ENCODE assay signal across 16 mouse cellular contexts in the genomic region with DNA sequence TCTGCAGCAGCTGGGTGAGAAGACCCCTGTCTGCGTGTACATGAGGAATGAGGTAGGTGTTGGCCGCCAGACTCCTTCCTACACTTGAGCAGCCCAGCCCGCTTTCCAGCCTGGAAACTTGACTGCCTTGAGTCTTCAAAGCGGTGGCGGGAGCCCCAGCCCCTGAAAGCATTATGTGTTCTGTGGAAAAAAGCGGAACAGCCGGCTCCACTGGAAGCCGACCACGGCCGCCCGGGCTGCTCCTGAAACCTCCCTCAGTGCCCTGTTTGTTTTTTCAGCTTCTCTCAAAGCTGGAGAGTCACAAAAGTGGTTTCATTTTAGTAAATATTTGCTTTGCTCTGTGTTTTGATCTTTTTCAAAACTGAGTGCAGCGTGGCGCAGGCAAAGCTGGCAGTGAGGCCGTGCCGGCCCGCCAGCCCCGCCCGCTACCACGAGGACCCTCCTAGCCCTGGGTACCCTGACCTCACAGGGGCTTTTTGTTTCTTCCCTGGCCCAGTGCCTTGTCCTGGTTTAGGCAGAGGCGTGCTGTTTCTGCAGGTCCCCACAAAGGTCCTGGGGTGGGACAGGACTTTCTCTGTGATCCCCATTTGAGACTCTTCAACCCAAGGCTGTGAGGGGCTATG. TPM values are rescaled to one million over a fixed set of nuclear protein-coding genes. Genes with fewer than 3 reads are reported as not detected.
DNase-seq lines count a peak whose midpoint lies in the region; ATAC-seq and TF ChIP-seq lines count a peak whose summit lies in the region.
"Had no signal": no experiment of that assay in that cellular context is flagged by ENCODE, and none has a peak within 500 bp of the region (broad histone marks: within the 10 kb centered on the region; RNA-seq: fewer than 3 reads in every experiment).

No protein-coding gene starts in this region.

- no peak overlapping the region for H3K9ac ChIP-seq in hindbrain, embryonic 12.5 days
- no peak overlapping the region for H3K9ac ChIP-seq in hindbrain, embryonic 14.5 days
- H3K9ac ChIP-seq in lung, embryonic 16.5 days (ENCODE audit: low read length) = peak overlapping the region; percentile 46; the same call in 1 of the 2 replicates
- peak overlapping the region; percentile 38; the same call in 1 of the 2 replicates for H3K9ac ChIP-seq in stomach, postnatal 0 days (ENCODE audit: low read length)
- H3K9ac ChIP-seq: forebrain, embryonic 13.5 days; liver, embryonic 13.5 days; midbrain, embryonic 13.5 days; neural tube, embryonic 12.5 days had no signal

- H3K4me1 ChIP-seq in hindbrain, embryonic 12.5 days = peaks cover 10% of the 10 kb centered on the region; the same call in 1 of the 2 replicates
- H3K4me1 ChIP-seq in hindbrain, embryonic 14.5 days (replicated peaks; ENCODE audit: control insufficient read depth, insufficient read depth, low read length) = no peaks in the 10 kb centered on the region
- H3K4me1 ChIP-seq in lung, embryonic 16.5 days (replicated peaks; ENCODE audit: control insufficient read depth, insufficient read depth, low read length) = peaks cover 21% of the 10 kb centered on the region
- H3K4me1 ChIP-seq in stomach, postnatal 0 days (replicated peaks; ENCODE audit: control insufficient read depth, insufficient read depth) = peaks cover 4% of the 10 kb centered on the region; the same call in 1 of the 2 replicates
- H3K4me1 ChIP-seq: forebrain, embryonic 13.5 days; midbrain, embryonic 13.5 days; neural tube, embryonic 12.5 days had no signal

- WGBS in hindbrain, embryonic 12.5 days = 57% methylated on average over 20 of the region's 20 CpGs
- WGBS in hindbrain, embryonic 14.5 days = 74% methylated on average over 20 of the region's 20 CpGs
- 49% methylated on average over 20 of the region's 20 CpGs for WGBS in lung, embryonic 16.5 days
- 50% methylated on average over 20 of the region's 20 CpGs for WGBS in stomach, postnatal 0 days

- H3K27me3 ChIP-seq in hindbrain, embryonic 12.5 days = no peaks in the 10 kb centered on the region
- H3K27me3 ChIP-seq in hindbrain, embryonic 14.5 days (ENCODE audit: control insufficient read depth, insufficient read depth, low read length) = no peaks in the 10 kb centered on the region
- H3K27me3 ChIP-seq in lung, embryonic 16.5 days (ENCODE audit: control insufficient read depth, insufficient read depth, low read depth, low read length) = no peaks in the 10 kb centered on the region
- no peaks in the 10 kb centered on the region for H3K27me3 ChIP-seq in stomach, postnatal 0 days (ENCODE audit: control insufficient read depth, insufficient read depth, low read length)
- H3K27me3 ChIP-seq: forebrain, embryonic 13.5 days; liver, embryonic 13.5 days; midbrain, embryonic 13.5 days; neural tube, embryonic 12.5 days had no signal

- H3K36me3 ChIP-seq in hindbrain, embryonic 12.5 days = peaks cover 70% of the 10 kb centered on the region
- peaks cover 70% of the 10 kb centered on the region for H3K36me3 ChIP-seq in hindbrain, embryonic 14.5 days (replicated peaks; ENCODE audit: control insufficient read depth, insufficient read depth)
- H3K36me3 ChIP-seq in lung, embryonic 16.5 days (ENCODE audit: control insufficient read depth, insufficient read depth, low read length) = peaks cover 14% of the 10 kb centered on the region
- peaks cover 7% of the 10 kb centered on the region for H3K36me3 ChIP-seq in stomach, postnatal 0 days (ENCODE audit: control insufficient read depth, insufficient read depth, low read length)

- ATAC-seq in hindbrain, embryonic 12.5 days (ENCODE audit: low FRiP score) = no peak
- no peak for ATAC-seq in hindbrain, embryonic 14.5 days (ENCODE audit: low FRiP score)
- peak; percentile 81 for ATAC-seq in lung, embryonic 16.5 days (ENCODE audit: low read depth)
- 0 out of 2 replicates have a peak, but pooled peaks have one; percentile 38 for ATAC-seq in stomach, postnatal 0 days (ENCODE audit: low FRiP score, low TSS enrichment)
- ATAC-seq: forebrain, embryonic 13.5 days; midbrain, embryonic 13.5 days had no signal

- H3K9me3 ChIP-seq in hindbrain, embryonic 12.5 days (replicated peaks) = no peaks in the 10 kb centered on the region
- no peaks in the 10 kb centered on the region for H3K9me3 ChIP-seq in hindbrain, embryonic 14.5 days (ENCODE audit: control insufficient read depth, low read length)
- H3K9me3 ChIP-seq in lung, embryonic 16.5 days (ENCODE audit: control insufficient read depth, low read length) = no peaks in the 10 kb centered on the region
- no peaks in the 10 kb centered on the region for H3K9me3 ChIP-seq in stomach, postnatal 0 days (ENCODE audit: control insufficient read depth, low read length)
- H3K9me3 ChIP-seq: forebrain, embryonic 13.5 days; liver, embryonic 13.5 days; midbrain, embryonic 13.5 days; neural tube, embryonic 12.5 days had no signal

- TF ChIP-seq EP300 in stomach, postnatal 0 days (optimal IDR thresholded peaks at IDR 0.05) = no peak

- TF ChIP-seq CTCF in stomach, postnatal 0 days (IDR thresholded peaks at IDR 0.05; ENCODE audit: low read depth) = no peak

- no peak for DNase-seq in hindbrain, embryonic 14.5 days (ENCODE audit: low spot score)
- peak; percentile 43 for DNase-seq in urinary bladder, postnatal 14 days (ENCODE audit: low spot score)
- no peak for DNase-seq in urinary bladder, postnatal 4 days (ENCODE audit: low spot score in 2 of 2)
- peak; percentile 70 for DNase-seq in stomach, postnatal 0 days (ENCODE audit: low spot score)
- DNase-seq in thymus, adult 18-20 months = no peak
- no peak for DNase-seq in adrenal gland, postnatal 4 days (ENCODE audit: low spot score in 2 of 2)
- DNase-seq: gastrocnemius, postnatal 36 days; kidney, adult 18-20 months; layer of hippocampus, adult 9-11 months; liver, embryonic 13.5 days; right cerebral cortex, adult 18-20 months had no signal

- no peak overlapping the region for H3K4me2 ChIP-seq in hindbrain, embryonic 12.5 days (replicated peaks)
- no peak overlapping the region for H3K4me2 ChIP-seq in hindbrain, embryonic 14.5 days (replicated peaks)
- H3K4me2 ChIP-seq in lung, embryonic 16.5 days (ENCODE audit: low read depth, low read length) = peak overlapping the region; percentile 3; the same call in 1 of the 2 replicates
- H3K4me2 ChIP-seq in stomach, postnatal 0 days (replicated peaks; ENCODE audit: low read depth) = 0 out of 2 replicates have a peak overlapping the region, but pooled peaks have one; percentile 17
- H3K4me2 ChIP-seq: forebrain, embryonic 13.5 days; liver, embryonic 13.5 days; midbrain, embryonic 13.5 days; neural tube, embryonic 12.5 days had no signal

- H3K27ac ChIP-seq in hindbrain, embryonic 12.5 days = peak overlapping the region; percentile 12; the same call in 1 of the 2 replicates
- no peak overlapping the region for H3K27ac ChIP-seq in hindbrain, embryonic 14.5 days
- H3K27ac ChIP-seq in lung, embryonic 16.5 days (ENCODE audit: low read length) = peak overlapping the region; percentile 98
- H3K27ac ChIP-seq in stomach, postnatal 0 days (replicated peaks) = peak overlapping the region; percentile 65
- H3K27ac ChIP-seq: forebrain, embryonic 13.5 days; liver, embryonic 13.5 days; midbrain, embryonic 13.5 days; neural tube, embryonic 12.5 days had no signal

- H3K4me3 ChIP-seq in hindbrain, embryonic 12.5 days = no peak overlapping the region
- no peak overlapping the region for H3K4me3 ChIP-seq in hindbrain, embryonic 14.5 days (replicated peaks; ENCODE audit: low read length)
- H3K4me3 ChIP-seq in lung, embryonic 16.5 days (ENCODE audit: low read length) = no peak overlapping the region
- H3K4me3 ChIP-seq in stomach, postnatal 0 days (ENCODE audit: low read depth, low read length) = no peak overlapping the region
- H3K4me3 ChIP-seq: forebrain, embryonic 13.5 days; liver, embryonic 13.5 days; midbrain, embryonic 13.5 days; neural tube, embryonic 12.5 days had no signal

RNA-seq across cellular contexts. Expression of gene Aspscr1, which starts 14.0 kb away (rescaled TPM):
- polyA plus RNA-seq in hindbrain, embryonic 12.5 days (2016; fragmentation: Nextera tagmentation; extraction: Ambion mirVana) = 144 and 151 TPM in 2 replicates
- polyA plus RNA-seq in hindbrain, embryonic 14.5 days (2014; fragmentation: Nextera tagmentation; extraction: Ambion mirVana) = 123 and 136 TPM in 2 replicates
- polyA plus RNA-seq in lung, embryonic 16.5 days (2015; fragmentation: Nextera tagmentation; extraction: Ambion mirVana) = 127 and 133 TPM in 2 replicates
- polyA plus RNA-seq in stomach, postnatal 0 days (2015; fragmentation: Nextera tagmentation; extraction: Ambion mirVana) = 74.1 and 81.1 TPM in 2 replicates
- total RNA-seq in adrenal gland, postnatal 4 days (2021) = 100 to 1,000 TPM; 108 to 110 TPM

RNA-seq across cellular contexts. Expression of gene Notum, which starts 25.8 kb away (rescaled TPM):
- 1.7 and 3.0 TPM in 2 replicates for polyA plus RNA-seq in hindbrain, embryonic 12.5 days (2016; fragmentation: Nextera tagmentation; extraction: Ambion mirVana)
- polyA plus RNA-seq in hindbrain, embryonic 14.5 days (2014; fragmentation: Nextera tagmentation; extraction: Ambion mirVana) = 2.2 and 3.5 TPM in 2 replicates
- 3.2 and 4.0 TPM in 2 replicates for polyA plus RNA-seq in lung, embryonic 16.5 days (2015; fragmentation: Nextera tagmentation; extraction: Ambion mirVana)
- polyA plus RNA-seq in stomach, postnatal 0 days (2015; fragmentation: Nextera tagmentation; extraction: Ambion mirVana) = 1.4 and 2.7 TPM in 2 replicates
- 10 to 100 TPM in 1 of 2 experiments, 1 to 10 TPM in 1; 8.6 to 14.8 TPM for total RNA-seq in adrenal gland, postnatal 4 days (2021)
- total RNA-seq: gastrocnemius, postnatal 36 days had no signal

RNA-seq across cellular contexts. Expression of gene Cenpx, which starts 26.8 kb away (rescaled TPM):
- polyA plus RNA-seq in hindbrain, embryonic 12.5 days (2016; fragmentation: Nextera tagmentation; extraction: Ambion mirVana) = 106 and 113 TPM in 2 replicates
- polyA plus RNA-seq in hindbrain, embryonic 14.5 days (2014; fragmentation: Nextera tagmentation; extraction: Ambion mirVana) = 95.7 and 106 TPM in 2 replicates
- polyA plus RNA-seq in lung, embryonic 16.5 days (2015; fragmentation: Nextera tagmentation; extraction: Ambion mirVana) = 156 and 170 TPM in 2 replicates
- 123 and 127 TPM in 2 replicates for polyA plus RNA-seq in stomach, postnatal 0 days (2015; fragmentation: Nextera tagmentation; extraction: Ambion mirVana)
- 10 to 100 TPM; 49.5 to 52.5 TPM for total RNA-seq in adrenal gland, postnatal 4 days (2021)

RNA-seq across cellular contexts. Expression of gene Lrrc45, which starts 27.0 kb away (rescaled TPM):
- polyA plus RNA-seq in hindbrain, embryonic 12.5 days (2016; fragmentation: Nextera tagmentation; extraction: Ambion mirVana) = 75.3 and 78.8 TPM in 2 replicates
- polyA plus RNA-seq in hindbrain, embryonic 14.5 days (2014; fragmentation: Nextera tagmentation; extraction: Ambion mirVana) = 52.7 and 56.5 TPM in 2 replicates
- polyA plus RNA-seq in lung, embryonic 16.5 days (2015; fragmentation: Nextera tagmentation; extraction: Ambion mirVana) = 58.2 and 63.9 TPM in 2 replicates
- polyA plus RNA-seq in stomach, postnatal 0 days (2015; fragmentation: Nextera tagmentation; extraction: Ambion mirVana) = 18.7 and 20.4 TPM in 2 replicates
- 10 to 100 TPM; 44.2 to 44.8 TPM for total RNA-seq in adrenal gland, postnatal 4 days (2021)

RNA-seq across cellular contexts. Expression of gene Rac3, which starts 34.5 kb away (rescaled TPM):
- 98.4 and 99.9 TPM in 2 replicates for polyA plus RNA-seq in hindbrain, embryonic 12.5 days (2016; fragmentation: Nextera tagmentation; extraction: Ambion mirVana)
- 124 and 134 TPM in 2 replicates for polyA plus RNA-seq in hindbrain, embryonic 14.5 days (2014; fragmentation: Nextera tagmentation; extraction: Ambion mirVana)
- polyA plus RNA-seq in lung, embryonic 16.5 days (2015; fragmentation: Nextera tagmentation; extraction: Ambion mirVana) = 53.5 and 54.2 TPM in 2 replicates
- 21.9 and 22.1 TPM in 2 replicates for polyA plus RNA-seq in stomach, postnatal 0 days (2015; fragmentation: Nextera tagmentation; extraction: Ambion mirVana)
- total RNA-seq in adrenal gland, postnatal 4 days (2021) = 10 to 100 TPM; 12.7 to 17.4 TPM

Comparison
In these comparisons a context has a peak if more than half of its experiments do, and no peak if none do; other contexts are left out.
1. DNase-seq: peak in urinary bladder, postnatal 14 days (single experiment) and stomach, postnatal 0 days (single experiment); none in hindbrain, embryonic 14.5 days (single experiment), urinary bladder, postnatal 4 days (0 of 2), thymus, adult 18-20 months (0 of 2) and adrenal gland, postnatal 4 days (0 of 2).
2. ATAC-seq: peak in lung, embryonic 16.5 days (single experiment) and stomach, postnatal 0 days (single experiment); none in hindbrain, embryonic 12.5 days (single experiment) and hindbrain, embryonic 14.5 days (single experiment).
3. H3K4me2 ChIP-seq: peak in lung, embryonic 16.5 days (single experiment) and stomach, postnatal 0 days (single experiment); none in hindbrain, embryonic 12.5 days (single experiment) and hindbrain, embryonic 14.5 days (single experiment).
4. H3K9ac ChIP-seq: peak in lung, embryonic 16.5 days (single experiment) and stomach, postnatal 0 days (single experiment); none in hindbrain, embryonic 12.5 days (single experiment) and hindbrain, embryonic 14.5 days (single experiment).